Mouse (Mus musculus) forebrain, embryonic 13.5 days (tissue): ENCODE results near the gene S100a14. TPM values are rescaled to one million over a fixed set of nuclear protein-coding genes. Genes with fewer than 3 reads are reported as not detected.

Experiments
- ATAC-seq: fragments of 200-750 bp; cut with Nextera tagmentation; 2 replicates; pipeline ENCODE4 v1.8.0; 2017
- H3K27ac ChIP-seq: fragments of 300-500 bp; sonication (generic); 2 replicates; pipeline ENCODE4 v1.5.1; 2015; ENCODE audit warnings: inconsistent platforms, mild to moderate bottlenecking, moderate library complexity
- H3K27me3 ChIP-seq: fragments of 300-500 bp; sonication (generic); 2 replicates; pipeline ENCODE4 v1.6.1; 2015; ENCODE audit warnings: mild to moderate bottlenecking, inconsistent platforms
- H3K36me3 ChIP-seq: fragments of 300-500 bp; sonication (generic); 2 replicates; pipeline ENCODE4 v1.6.1; 2015; ENCODE audit warnings: mild to moderate bottlenecking, inconsistent platforms; ENCODE audit not compliant: poor library complexity, severe bottlenecking
- H3K4me1 ChIP-seq: fragments of 300-500 bp; sonication (generic); 2 replicates; pipeline ENCODE4 v1.6.1; 2015; ENCODE audit warnings: inconsistent platforms
- H3K4me2 ChIP-seq: fragments of 300-500 bp; sonication (generic); 2 replicates; pipeline ENCODE4 v1.6.1; 2015; ENCODE audit warnings: inconsistent platforms, mild to moderate bottlenecking, moderate library complexity
- H3K4me3 ChIP-seq: fragments of 300-500 bp; sonication (generic); 2 replicates; pipeline ENCODE4 v1.5.1; 2015; ENCODE audit warnings: mild to moderate bottlenecking, inconsistent platforms
- H3K9ac ChIP-seq: fragments of 300-500 bp; sonication (generic); 2 replicates; pipeline ENCODE4 v1.6.1; 2015; ENCODE audit warnings: mild to moderate bottlenecking, inconsistent platforms
- H3K9me3 ChIP-seq: fragments of 300-500 bp; sonication (generic); replicated peaks from 2 replicates; pipeline ENCODE4 v1.6.1; 2016; ENCODE audit warnings: inconsistent platforms
- WGBS: fragments of 180-500 bp; shearing (Covaris S2); methylation state at CpG from one replicate; pipeline ENCODE4 v1.1.7; 2015; 5-methylcytosine and 5-hydroxymethylcytosine counted together
- polyA plus RNA-seq: library from polyadenylated mRNA; unstranded; fragments of >200 nt; fragmentation: Nextera tagmentation; extraction: Ambion mirVana; gene quantifications from 2 replicates; pipeline ENCODE4 v1.2.1, GENCODE M21; 2015

S100a14 gene
- polyA plus RNA-seq, 1 experiment from 2014 or later = not detected

- Histone ChIP-seq H3K27me3 (peaks cover 14% of the 10 kb centered on the region), H3K4me1 (peaks cover 20% of the 10 kb centered on the region)
These were observed 18.2 kb upstream of the S100a14 start for GRCm38 (mm10) chr3:90508287-90508949.

GRCm38 (mm10) chr3:90508950-90509746 is 17.5 kb upstream of the S100a14 start, which contains the start of gene Chtop:
TSS of gene Chtop (minus strand) at chr3:90509498.
- Histone ChIP-seq H3K4me2 (peak within 1 kb of the TSS; percentile 84), H3K36me3 (peaks cover 34% of the 10 kb centered on the region), H3K27me3 (peaks cover 22% of the 10 kb centered on the region), H3K27ac (peak within 1 kb of the TSS; percentile 93), H3K9ac (peak within 1 kb of the TSS; percentile 99), H3K4me1 (peaks cover 24% of the 10 kb centered on the region), H3K4me3 (peak within 1 kb of the TSS; percentile 94), H3K9me3 (no peaks in the 10 kb centered on the region)
- peak; percentile 92 for ATAC-seq
- WGBS = 0% methylated on average over 61 of the region's 66 CpGs

More at GRCm38 (mm10) chr3:90508287-90508949, 18.2 kb upstream of the S100a14 start:
- no peak for ATAC-seq
- peaks cover 41% of the 10 kb centered on the region for H3K36me3 ChIP-seq
- 4% methylated on average over 20 of the region's 20 CpGs for WGBS
- H3K4me3 ChIP-seq = peak overlapping the region; percentile 94
- peak overlapping the region; percentile 84 for H3K4me2 ChIP-seq
- H3K9me3 ChIP-seq = no peaks in the 10 kb centered on the region
- H3K27ac ChIP-seq = peak overlapping the region; percentile 93
- peak overlapping the region; percentile 99 for H3K9ac ChIP-seq

- peak; percentile 36 for ATAC-seq
- Histone ChIP-seq H3K36me3 (peaks cover 28% of the 10 kb centered on the region), H3K4me3 (peak overlapping the region; percentile 94), H3K4me1 (peaks cover 26% of the 10 kb centered on the region), H3K27ac (peak overlapping the region; percentile 93), H3K9me3 (no peaks in the 10 kb centered on the region), H3K9ac (no peak overlapping the region), H3K4me2 (peak overlapping the region; percentile 84), H3K27me3 (peaks cover 24% of the 10 kb centered on the region)
- WGBS = 6% methylated on average over 2 of the region's 2 CpGs
These were observed 16.9 kb upstream of the S100a14 start for GRCm38 (mm10) chr3:90509747-90510123.

GRCm38 (mm10) chr3:90512276-90512675 is 14.4 kb upstream of the S100a14 start:
- peaks cover 4% of the 10 kb centered on the region for H3K36me3 ChIP-seq
- no peak overlapping the region for H3K4me3 ChIP-seq
- H3K27me3 ChIP-seq = peaks cover 36% of the 10 kb centered on the region
- WGBS = 87% methylated on average over 5 of the region's 5 CpGs
- no peak for ATAC-seq
- no peak overlapping the region for H3K4me2 ChIP-seq
- H3K9me3 ChIP-seq = no peaks in the 10 kb centered on the region
- H3K4me1 ChIP-seq = peaks cover 28% of the 10 kb centered on the region
- no peak overlapping the region for H3K9ac ChIP-seq
- no peak overlapping the region for H3K27ac ChIP-seq

GRCm38 (mm10) chr3:90512948-90513642 is 13.6 kb upstream of the S100a14 start:
- 84% methylated on average over 9 of the region's 9 CpGs for WGBS
- H3K4me2 ChIP-seq = no peak overlapping the region
- H3K9ac ChIP-seq = no peak overlapping the region
- no peaks in the 10 kb centered on the region for H3K36me3 ChIP-seq
- H3K4me3 ChIP-seq = no peak overlapping the region
- no peak overlapping the region for H3K27ac ChIP-seq
- H3K27me3 ChIP-seq = peaks cover 36% of the 10 kb centered on the region
- H3K9me3 ChIP-seq = no peaks in the 10 kb centered on the region
- H3K4me1 ChIP-seq = peaks cover 20% of the 10 kb centered on the region
- ATAC-seq = no peak

GRCm38 (mm10) chr3:90513796-90514590 is 12.7 kb upstream of the S100a14 start, which contains the start of the genes S100a1 and S100a13:
TSS of gene S100a1 (minus strand) at chr3:90514392.
TSS of gene S100a13 (plus strand) at chr3:90514435.
- WGBS = 4% methylated on average over 25 of the region's 25 CpGs
- no peaks in the 10 kb centered on the region for H3K9me3 ChIP-seq
- H3K36me3 ChIP-seq = no peaks in the 10 kb centered on the region
- peaks cover 36% of the 10 kb centered on the region for H3K27me3 ChIP-seq
- no peak within 1 kb of the TSS for H3K27ac ChIP-seq
- H3K4me3 ChIP-seq = peak within 1 kb of the TSS; percentile 38
- peak; percentile 25; the same call in 1 of the 2 replicates for ATAC-seq
- H3K9ac ChIP-seq = peak within 1 kb of the TSS; percentile 54
- peak within 1 kb of the TSS; percentile 66 for H3K4me2 ChIP-seq
- H3K4me1 ChIP-seq = peaks cover 17% of the 10 kb centered on the region

GRCm38 (mm10) chr3:90514691-90515090 is 12.0 kb upstream of the S100a14 start:
- ATAC-seq = peak; percentile 60; the same call in 1 of the 2 replicates
- H3K4me2 ChIP-seq = peak overlapping the region; percentile 66
- H3K9ac ChIP-seq = peak overlapping the region; percentile 54
- peaks cover 17% of the 10 kb centered on the region for H3K4me1 ChIP-seq
- H3K4me3 ChIP-seq = peak overlapping the region; percentile 38
- 2% methylated on average over 10 of the region's 10 CpGs for WGBS
- no peak overlapping the region for H3K27ac ChIP-seq
- peaks cover 36% of the 10 kb centered on the region for H3K27me3 ChIP-seq
- H3K36me3 ChIP-seq = no peaks in the 10 kb centered on the region
- no peaks in the 10 kb centered on the region for H3K9me3 ChIP-seq

GRCm38 (mm10) chr3:90515242-90515641 is 11.4 kb upstream of the S100a14 start:
- H3K27me3 ChIP-seq = peaks cover 36% of the 10 kb centered on the region
- H3K36me3 ChIP-seq = no peaks in the 10 kb centered on the region
- peak overlapping the region; percentile 66 for H3K4me2 ChIP-seq
- no peaks in the 10 kb centered on the region for H3K9me3 ChIP-seq
- no peak for ATAC-seq
- H3K4me1 ChIP-seq = peaks cover 17% of the 10 kb centered on the region
- H3K4me3 ChIP-seq = peak overlapping the region; percentile 38
- 35% methylated on average over 1 of the region's 1 CpGs for WGBS
- peak overlapping the region; percentile 54; the same call in 1 of the 2 replicates for H3K9ac ChIP-seq
- H3K27ac ChIP-seq = no peak overlapping the region

GRCm38 (mm10) chr3:90515789-90516188 is 10.9 kb upstream of the S100a14 start:
- 85% methylated on average over 4 of the region's 4 CpGs for WGBS
- Histone ChIP-seq H3K27ac (no peak overlapping the region), H3K4me1 (peaks cover 17% of the 10 kb centered on the region), H3K27me3 (peaks cover 40% of the 10 kb centered on the region), H3K4me3 (no peak overlapping the region), H3K36me3 (no peaks in the 10 kb centered on the region), H3K9ac (no peak overlapping the region), H3K4me2 (no peak overlapping the region), H3K9me3 (no peaks in the 10 kb centered on the region)
- no peak for ATAC-seq

GRCm38 (mm10) chr3:90517711-90518110 is 8.9 kb upstream of the S100a14 start:
- 87% methylated on average over 4 of the region's 4 CpGs for WGBS

GRCm38 (mm10) chr3:90525421-90525820 is 1.2 kb upstream of the S100a14 start:
- Histone ChIP-seq H3K27me3 (0 out of 2 replicates have a peak, but pooled peaks cover 2% of the 10 kb centered on the region), H3K36me3 (no peaks in the 10 kb centered on the region), H3K4me2 (no peak overlapping the region), H3K27ac (no peak overlapping the region), H3K9ac (no peak overlapping the region), H3K9me3 (no peaks in the 10 kb centered on the region), H3K4me1 (no peaks in the 10 kb centered on the region), H3K4me3 (no peak overlapping the region)
- ATAC-seq = no peak
- WGBS = 61% methylated on average over 4 of the region's 4 CpGs

More at GRCm38 (mm10) chr3:90517711-90518110, 8.9 kb upstream of the S100a14 start:
- Histone ChIP-seq H3K36me3 (no peaks in the 10 kb centered on the region), H3K9ac (no peak overlapping the region), H3K27ac (no peak overlapping the region), H3K4me1 (peaks cover 17% of the 10 kb centered on the region), H3K4me2 (no peak overlapping the region), H3K27me3 (peaks cover 32% of the 10 kb centered on the region), H3K9me3 (no peaks in the 10 kb centered on the region), H3K4me3 (no peak overlapping the region)
- ATAC-seq = no peak
